Mouse (Mus musculus): Measurements from ENCODE around the gene Gm11565.
"Not testable (repeated sequence)": the region's sequence is repeated elsewhere in the genome, so short reads cannot be mapped to it uniquely, and the experiment has no call there.

Gm11565 gene

GRCm38 (mm10) chr11:99914451-99914850 lies at the start of gene Gm11565:
Gene Gm11565, plus strand, starts transcription at chr11:99914751.
- no peak for DNase-seq (ENCODE audit: low spot score in 2 of 2)

DNA sequence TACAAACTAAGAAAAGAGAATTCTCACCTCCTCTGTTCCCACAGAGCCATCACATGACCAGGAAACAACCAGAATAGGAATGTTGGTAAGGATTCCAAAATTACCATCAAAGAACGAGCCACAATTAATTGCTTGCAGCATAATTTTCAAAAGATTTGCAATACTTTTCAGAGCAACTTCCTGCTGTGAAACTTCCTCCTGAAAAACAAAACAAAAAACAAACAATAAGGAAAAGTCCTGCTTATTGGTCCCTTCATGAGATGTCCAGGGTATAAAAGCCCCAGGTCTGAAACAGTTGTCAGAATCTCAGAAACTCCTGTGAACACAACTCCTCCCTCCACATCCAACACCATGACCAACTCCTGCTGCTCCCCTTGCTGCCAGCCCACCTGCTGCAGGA lies 41.5 kb upstream of the Gm11565 start, which contains the start of gene Krtap9-1:
Krtap9-1 (plus strand) TSS at position 301 of the 400 bp plus-strand sequence.
- DNase-seq (ENCODE audit: low spot score in 2 of 2) = not testable (repeated sequence)

GRCm38 (mm10) chr11:99878887-99879286 lies 35.7 kb upstream of the Gm11565 start, which contains the start of gene Gm11567:
Gene Gm11567, plus strand, starts transcription at chr11:99879187.
- DNase-seq (ENCODE audit: low spot score in 2 of 2) = not testable (repeated sequence)

- DNase-seq (ENCODE audit: low spot score in 2 of 2) = no peak
These were observed 6.9 kb upstream of the Gm11565 start, which contains the start of gene Krtap31-1 for GRCm38 (mm10) chr11:99907620-99908019. Gene Krtap31-1, plus strand, starts transcription at chr11:99907920.

GRCm38 (mm10) chr11:99935991-99936390 lies 21.4 kb downstream of the Gm11565 start, which contains the start of gene Krtap31-2:
Gene Krtap31-2, plus strand, starts transcription at chr11:99936291.
- DNase-seq (ENCODE audit: low spot score in 2 of 2) = no peak

GRCm38 (mm10) chr11:99937751-99938264 lies 23.3 kb downstream of the Gm11565 start:
- DNase-seq (ENCODE audit: low spot score in 2 of 2) = no peak

- no peak for DNase-seq (ENCODE audit: low spot score in 2 of 2)
These were observed 33.6 kb downstream of the Gm11565 start, which contains the start of gene Krtap9-5 for GRCm38 (mm10) chr11:99948175-99948574. Gene Krtap9-5, plus strand, starts transcription at chr11:99948475.

GRCm38 (mm10) chr11:99964213-99964612 lies 49.7 kb downstream of the Gm11565 start:
- DNase-seq (ENCODE audit: low spot score in 2 of 2) = no peak

All from right cerebral cortex, adult 2 months (tissue).